8 mouse cellular contexts compared by ENCODE assay signal in genomic region chr8:88161439-88161838, GRCm38 (mm10). TPM values are rescaled to one million over a fixed set of nuclear protein-coding genes. Genes with fewer than 3 reads are reported as not detected.
DNase-seq lines count a peak whose midpoint lies in the region; ATAC-seq lines count a peak whose summit lies in the region.

No protein-coding gene starts in this region.

- intact Hi-C loops in gastrocnemius, postnatal 14 days (cut with DNase I; ENCODE audit: low total_unique reads), result loop anchor here (10.0 kb wide), 1 partner anchor 83 kb away; no protein-coding TSS in a partner anchor

- peak; percentile 35 to 75 for DNase-seq in heart, adult 18-20 months
- no peak for DNase-seq in heart, adult 11 months
- peak; percentile 49 for DNase-seq in MEL-GATA-1-ER (ENCODE audit: extremely low read depth, low read depth)
- DNase-seq in cerebellum, adult 8-10 months, result peak; percentile 39
- DNase-seq in gastrocnemius, postnatal 14 days, result peak; percentile 57
- DNase-seq in left cerebral cortex, adult 11 months (ENCODE audit: low spot score), result peak; percentile 39
- DNase-seq in spleen, postnatal 4 days (ENCODE audit: low spot score in 2 of 2), result peak; percentile 73 to 89

- peak; percentile 97 for ATAC-seq in megakaryocyte progenitor cell, adult 5-6 weeks (replicated peaks; ENCODE audit: poor library complexity)

RNA-seq across cellular contexts. Expression of gene Heatr3, which starts 23.8 kb away (rescaled TPM):
- total RNA-seq in heart, adult 18-20 months (2021), result 10 to 100 TPM; 20.6 to 21.7 TPM
- 10 to 100 TPM; 22.4 to 25.4 TPM for total RNA-seq in gastrocnemius, postnatal 14 days (2021)
- 25.5 and 28.6 TPM in 2 replicates for total RNA-seq in megakaryocyte progenitor cell, adult 5-6 weeks (2015)
- 39.5 and 53.3 TPM in 2 replicates for total RNA-seq in megakaryocyte progenitor cell, adult 5-6 weeks (2017)

RNA-seq across cellular contexts. Expression of gene Tent4b, which starts 37.6 kb away (rescaled TPM):
- 10 to 100 TPM; 17.6 to 19.3 TPM for total RNA-seq in heart, adult 18-20 months (2021)
- 10 to 100 TPM; 10.1 to 11.2 TPM for total RNA-seq in gastrocnemius, postnatal 14 days (2021)
- 41.2 and 44.9 TPM in 2 replicates for total RNA-seq in megakaryocyte progenitor cell, adult 5-6 weeks (2015)
- 35.7 and 44.7 TPM in 2 replicates for total RNA-seq in megakaryocyte progenitor cell, adult 5-6 weeks (2017)

RNA-seq across cellular contexts. Expression of gene Cnep1r1, which starts 42.9 kb away (rescaled TPM):
- 10 to 100 TPM; 36.0 to 37.5 TPM for total RNA-seq in heart, adult 18-20 months (2021)
- total RNA-seq in gastrocnemius, postnatal 14 days (2021), result 10 to 100 TPM; 25.3 to 27.7 TPM
- 65.1 and 73.1 TPM in 2 replicates for total RNA-seq in megakaryocyte progenitor cell, adult 5-6 weeks (2015)
- total RNA-seq in megakaryocyte progenitor cell, adult 5-6 weeks (2017), result 13.3 and 13.4 TPM in 2 replicates
